Mouse (Mus musculus) heart, embryonic 13.5 days (tissue): Measurements from ENCODE around the gene Ifit1bl1. TPM values are rescaled to one million over a fixed set of nuclear protein-coding genes. Genes with fewer than 3 reads are reported as not detected.

Source experiments
- polyA plus RNA-seq: library from polyadenylated mRNA; unstranded; fragments of >200 nt; fragmentation: Nextera tagmentation; extraction: Ambion mirVana; gene quantifications from 2 replicates; pipeline ENCODE4 v1.2.1, GENCODE M21; 2015

Gene Ifit1bl1
- polyA plus RNA-seq, 1 experiment from 2014 or later, result 1.5 TPM

Other genes starting within 250 kb of the Ifit1bl1 start
- 5.1 and 5.7 TPM in 2 replicates for gene Ch25h, start 126.8 kb downstream of the Ifit1bl1 start, polyA plus RNA-seq
- gene Lipa, start 74.5 kb downstream of the Ifit1bl1 start, polyA plus RNA-seq, result 31.1 and 33.9 TPM in 2 replicates
- gene Ifit2, start 51.3 kb downstream of the Ifit1bl1 start, polyA plus RNA-seq, result 6.2 and 8.0 TPM in 2 replicates
- gene Ifit3, start 18.4 kb downstream of the Ifit1bl1 start, polyA plus RNA-seq, result 1.5 and 1.6 TPM in 2 replicates
- 0.37 and 1.0 TPM in 2 replicates for gene Ifit3b, start 6.0 kb upstream of the Ifit1bl1 start, polyA plus RNA-seq
- 0.72 and 0.98 TPM in 2 replicates for gene Ifit1bl2, start 38.8 kb upstream of the Ifit1bl1 start, polyA plus RNA-seq
- gene Ifit1, start 38.9 kb upstream of the Ifit1bl1 start, polyA plus RNA-seq, result 0.88 and 1.3 TPM in 2 replicates
- 16.4 and 21.3 TPM in 2 replicates for gene Slc16a12, start 145.3 kb upstream of the Ifit1bl1 start, polyA plus RNA-seq